Mouse (Mus musculus): ENCODE measurements around the gene St6galnac3.
"Not testable (repeated sequence)": the region's sequence is repeated elsewhere in the genome, so short reads cannot be mapped to it uniquely, and the experiment has no call there.

The St6galnac3 gene

DNA sequence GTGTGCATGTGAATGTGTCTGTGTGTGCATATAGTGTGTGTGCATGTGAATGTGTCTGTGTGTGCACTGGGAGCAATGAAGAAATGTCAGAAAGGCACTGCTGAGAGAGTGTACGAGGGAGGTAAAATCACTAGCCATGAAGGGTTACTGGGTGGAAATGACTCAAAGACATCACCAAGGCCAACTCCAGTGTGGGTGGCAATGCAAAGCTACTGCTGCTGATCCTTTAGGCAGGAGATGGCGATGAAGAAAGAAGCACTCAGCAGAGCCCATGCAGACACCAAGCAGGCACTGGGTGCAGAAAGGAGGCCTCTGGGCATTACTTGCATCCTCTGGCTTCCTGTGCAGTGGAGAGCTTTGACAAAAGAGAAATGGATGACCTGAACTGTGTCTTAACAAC lies 310.8 kb downstream of the St6galnac3 start:
- DNase-seq (ENCODE audit: low spot score in 2 of 2) = no peak

DNA sequence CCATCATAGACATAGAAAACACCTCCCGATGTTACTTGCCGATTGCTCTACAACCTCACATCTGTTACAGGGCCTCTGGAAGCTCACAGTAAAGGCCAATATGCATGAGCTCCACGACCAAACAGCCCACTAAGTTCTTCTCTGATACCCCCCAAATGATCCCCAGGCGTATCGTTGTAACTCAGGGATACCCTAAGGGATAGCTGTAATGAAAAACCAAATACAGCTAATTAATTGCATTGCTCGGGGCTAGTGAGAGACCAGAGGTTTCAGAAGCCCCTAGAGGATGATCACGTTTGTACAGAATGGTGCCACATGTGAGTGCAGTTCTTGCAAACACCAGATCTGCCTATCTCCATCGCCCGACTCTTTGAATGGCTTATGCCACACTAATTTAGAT lies 315.7 kb downstream of the St6galnac3 start:
- no peak for DNase-seq (ENCODE audit: low spot score in 2 of 2)

DNA sequence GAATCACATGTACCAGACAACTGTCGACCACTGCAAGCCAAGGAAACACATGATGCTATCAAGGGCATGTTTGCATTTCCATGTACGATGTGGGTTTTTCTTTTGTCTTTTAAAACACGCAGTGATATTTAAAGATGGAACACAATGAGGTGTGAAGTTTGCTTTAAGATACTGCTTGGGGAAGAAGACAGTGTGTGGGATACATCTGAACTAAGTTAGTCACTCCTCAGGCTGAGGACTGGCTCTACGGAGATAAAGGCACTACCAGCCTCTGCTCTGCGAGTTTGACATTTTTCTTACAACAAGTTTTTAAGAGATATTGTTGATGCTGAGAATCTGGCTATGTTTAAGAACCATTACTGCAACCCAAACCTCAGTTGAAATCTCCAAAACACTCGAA lies 316.6 kb downstream of the St6galnac3 start:
- DNase-seq (ENCODE audit: low spot score in 2 of 2) = no peak

DNA sequence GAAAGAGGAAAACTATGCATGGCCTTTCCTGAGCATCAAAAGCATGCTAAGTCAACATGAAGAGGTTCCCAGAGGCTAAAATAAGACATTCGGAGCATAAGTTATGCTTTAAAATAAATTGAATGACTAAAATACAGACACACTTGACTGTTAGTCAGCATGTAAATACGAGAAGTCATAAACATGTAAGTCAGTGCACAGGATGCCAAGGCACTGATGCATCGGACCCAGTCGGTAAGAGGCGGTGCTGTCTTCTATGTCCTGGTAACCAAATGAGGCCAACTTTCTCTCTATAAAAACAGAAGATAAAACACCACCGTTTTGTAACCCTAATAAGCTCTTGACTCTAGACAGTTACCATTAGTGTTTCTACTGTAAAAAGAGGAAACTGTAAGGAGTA lies 317.3 kb downstream of the St6galnac3 start:
- no peak for DNase-seq (ENCODE audit: low spot score in 2 of 2)

DNA sequence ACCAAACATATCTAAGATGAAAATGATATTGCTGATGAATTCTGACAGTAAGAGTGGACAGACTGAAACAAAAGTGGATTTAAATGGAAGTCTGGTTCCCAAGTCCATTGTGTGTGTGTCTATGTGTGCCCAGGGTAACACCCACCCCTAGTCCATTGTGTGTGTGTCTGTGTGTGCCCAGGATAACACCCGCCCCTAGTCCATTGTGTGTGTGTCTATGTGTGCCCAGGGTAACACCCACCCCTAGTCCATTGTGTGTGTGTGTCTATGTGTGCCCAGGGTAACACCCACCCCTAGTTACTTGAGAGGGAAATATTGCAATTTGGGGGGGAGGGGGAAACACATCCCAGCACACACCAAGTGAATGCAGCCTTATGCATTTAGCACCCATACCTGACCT lies 318.1 kb downstream of the St6galnac3 start:
- no peak for DNase-seq (ENCODE audit: low spot score in 2 of 2)

DNA sequence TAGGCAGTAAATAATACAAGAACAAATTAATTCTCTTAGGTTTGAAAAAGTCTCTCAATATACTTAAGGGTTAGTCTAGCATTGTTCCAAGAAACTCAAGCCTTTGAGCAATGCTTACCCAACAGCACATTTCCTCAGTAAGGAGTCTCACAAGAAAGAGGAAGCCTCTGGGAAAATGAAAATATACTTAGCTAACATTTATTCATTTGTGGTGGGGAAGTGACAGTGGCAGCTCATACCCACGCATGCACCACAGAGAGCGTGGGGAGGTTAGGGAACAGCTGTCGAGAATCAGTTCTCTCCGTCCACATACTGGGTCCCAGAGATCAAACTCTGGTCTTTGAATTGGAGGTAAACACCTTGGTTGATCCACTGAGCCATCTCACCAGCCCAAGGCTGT lies 318.8 kb downstream of the St6galnac3 start:
- no peak for DNase-seq (ENCODE audit: low spot score in 2 of 2)

DNA sequence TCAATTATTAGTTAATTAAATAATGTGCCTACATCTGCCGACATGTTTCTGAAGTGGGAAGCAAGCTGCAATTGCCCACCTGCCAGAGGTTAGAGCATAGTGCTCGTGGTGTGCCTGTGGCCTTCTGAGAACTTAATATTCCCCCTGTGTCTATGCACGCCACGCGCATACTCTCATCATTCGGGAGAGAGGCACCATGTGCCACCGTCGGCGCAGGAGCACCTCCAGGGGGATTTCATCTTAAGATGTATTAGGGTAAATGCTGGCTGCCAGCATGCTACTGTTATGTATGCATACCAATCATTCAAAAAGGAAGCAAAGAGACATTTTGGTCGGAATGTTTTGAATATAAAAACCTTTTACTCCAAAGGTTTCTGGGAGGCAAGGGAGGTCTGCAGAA lies 319.3 kb downstream of the St6galnac3 start:
- DNase-seq (ENCODE audit: low spot score in 2 of 2) = no peak

DNA sequence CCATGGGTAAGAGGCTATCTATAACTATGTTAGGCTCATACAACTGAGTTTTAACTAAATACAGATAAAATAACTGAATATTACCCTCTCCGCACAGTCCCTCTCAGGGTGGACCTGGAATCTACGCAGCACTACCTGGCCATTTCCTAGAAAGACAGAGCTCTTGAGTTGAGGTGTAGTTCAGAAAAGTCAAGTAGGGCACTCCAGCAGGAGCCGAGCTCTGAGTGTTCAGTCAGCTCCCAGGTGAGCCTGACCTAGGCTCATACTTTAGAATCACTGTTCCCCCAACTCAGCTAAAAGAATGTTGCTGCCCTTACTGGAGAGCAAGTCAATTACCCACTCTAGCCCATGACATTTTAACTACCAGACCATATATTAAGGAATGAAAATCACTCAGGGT lies 324.7 kb downstream of the St6galnac3 start:
- no peak for DNase-seq (ENCODE audit: low spot score in 2 of 2)

DNA sequence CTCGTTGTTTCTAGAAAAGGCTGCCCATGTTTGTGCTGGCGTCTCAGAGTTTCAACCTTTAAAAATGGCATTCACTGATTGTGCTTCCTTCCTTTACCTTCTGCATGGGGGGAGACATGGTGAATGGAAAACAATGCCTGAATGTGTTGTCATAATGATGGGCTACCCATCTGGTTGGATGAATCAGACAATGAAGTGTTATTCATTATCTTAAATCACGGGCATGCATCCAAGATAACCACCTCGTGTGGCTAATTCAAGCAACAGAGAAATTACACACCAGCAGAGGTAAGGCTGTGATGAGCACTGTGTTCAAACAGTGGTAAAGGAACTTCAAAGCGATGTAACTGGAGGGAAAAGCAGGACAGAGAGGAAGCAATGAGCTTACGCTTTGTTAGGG lies 325.4 kb downstream of the St6galnac3 start:
- DNase-seq (ENCODE audit: low spot score in 2 of 2) = no peak

DNA sequence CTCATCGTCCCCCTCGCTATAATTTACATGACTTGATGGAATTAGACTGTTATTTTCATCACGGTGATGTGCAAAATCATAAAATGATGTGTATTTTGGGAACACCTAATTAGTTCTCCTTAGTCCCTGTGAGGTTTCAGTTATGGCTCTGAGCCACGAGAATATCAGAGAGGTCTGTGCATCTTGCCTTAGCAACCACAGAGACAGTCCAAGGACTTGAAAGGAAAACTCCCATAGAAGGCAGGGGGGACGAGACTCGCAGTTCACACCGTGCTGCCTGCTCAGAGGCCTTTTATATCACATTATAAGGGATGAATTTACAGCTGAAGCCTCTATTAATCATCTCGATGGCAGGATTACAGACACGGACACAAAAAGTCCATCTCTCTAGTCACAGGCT lies 327.2 kb downstream of the St6galnac3 start:
- DNase-seq (ENCODE audit: low spot score in 2 of 2) = no peak

DNA sequence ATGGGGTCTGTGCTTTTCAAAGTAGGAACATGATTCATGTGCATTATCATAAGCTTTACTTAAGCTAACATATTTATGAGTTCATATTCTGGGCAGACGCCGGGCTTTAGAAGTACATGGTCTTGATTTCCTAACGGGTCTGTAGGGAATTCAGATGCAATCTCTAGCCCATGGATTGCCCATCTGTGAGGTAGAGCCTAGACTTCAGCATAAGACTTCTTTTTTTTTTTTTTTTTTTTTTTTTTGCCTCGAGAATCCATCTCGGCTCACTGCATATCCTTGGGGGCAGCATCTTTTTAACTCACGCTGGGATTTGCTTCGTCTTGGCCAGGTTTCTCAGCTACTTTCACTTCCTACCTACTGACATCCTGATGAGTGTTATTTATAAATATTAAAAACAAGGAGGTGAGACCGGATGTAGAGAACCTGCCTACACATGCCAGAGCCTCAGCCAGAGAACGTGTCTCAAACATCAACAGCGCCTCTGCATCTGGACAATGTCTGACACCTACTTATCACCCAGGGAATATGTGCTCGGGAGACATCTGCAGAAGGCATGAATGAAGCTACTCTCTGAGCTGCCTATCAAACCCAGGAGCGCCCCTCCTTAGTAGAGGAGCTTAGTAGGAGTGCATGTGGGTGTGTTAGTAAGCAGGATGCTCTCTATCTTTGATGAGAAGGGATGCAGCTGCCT lies 328.5 kb downstream of the St6galnac3 start:
- DNase-seq (ENCODE audit: low spot score in 2 of 2) = no peak

DNA sequence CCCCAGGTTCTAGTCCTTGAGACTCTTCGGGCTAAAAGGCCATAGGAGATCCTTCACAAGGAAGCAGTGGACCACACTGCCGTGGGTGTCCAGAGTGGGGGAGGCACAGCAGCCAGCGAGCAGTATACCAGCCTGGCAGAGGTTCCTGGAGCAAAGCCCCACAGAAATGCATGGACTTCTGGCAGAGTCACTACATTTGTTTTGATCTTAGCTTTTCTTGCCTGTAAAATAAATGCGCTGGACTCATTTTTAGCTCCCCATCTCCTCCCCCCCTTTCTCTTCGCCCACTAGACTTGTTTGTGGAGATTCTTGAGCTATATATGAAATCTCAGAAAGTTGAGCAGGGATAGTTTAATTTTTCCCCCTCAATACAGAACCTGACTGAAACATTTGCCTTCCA lies 329.6 kb downstream of the St6galnac3 start:
- DNase-seq (ENCODE audit: low spot score in 2 of 2) = no peak

DNA sequence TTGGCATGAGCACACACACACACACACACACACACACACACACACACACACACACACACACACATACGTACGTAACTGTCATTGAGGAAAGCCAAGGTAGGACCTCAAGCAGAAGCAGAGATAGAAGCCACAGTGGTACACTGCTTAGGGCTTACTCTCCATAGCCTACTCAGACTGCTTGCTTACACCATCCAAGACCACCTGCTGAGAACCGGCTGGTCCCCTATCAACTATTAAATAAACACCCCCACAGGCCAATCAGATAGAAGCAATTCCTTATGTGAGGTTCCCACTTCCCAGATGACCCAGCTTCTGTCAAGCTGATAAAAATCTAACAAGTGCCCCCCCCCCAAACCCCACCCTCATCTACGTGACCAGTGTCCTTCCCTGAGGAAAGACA lies 330.2 kb downstream of the St6galnac3 start:
- DNase-seq (ENCODE audit: low spot score in 2 of 2) = no peak

DNA sequence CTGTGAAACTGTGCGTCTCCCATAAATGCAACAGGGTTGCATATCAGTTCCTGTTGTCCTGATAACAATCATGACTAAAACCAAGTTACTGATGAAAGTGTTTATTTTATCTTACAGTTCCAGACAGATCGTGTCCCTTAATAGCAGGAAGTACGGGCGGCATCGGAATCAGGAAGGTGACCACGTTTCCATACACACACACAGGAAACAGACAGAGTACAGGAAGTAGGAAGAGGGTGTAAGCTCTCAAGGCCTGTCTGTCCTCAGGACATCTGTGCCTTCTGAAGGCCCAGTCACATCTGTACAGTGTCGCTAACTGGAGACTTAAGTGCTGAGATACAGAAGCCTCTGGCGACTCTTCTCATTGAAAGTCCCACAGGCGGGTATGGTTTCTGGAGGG lies 330.8 kb downstream of the St6galnac3 start:
- DNase-seq (ENCODE audit: low spot score in 2 of 2) = no peak

DNA sequence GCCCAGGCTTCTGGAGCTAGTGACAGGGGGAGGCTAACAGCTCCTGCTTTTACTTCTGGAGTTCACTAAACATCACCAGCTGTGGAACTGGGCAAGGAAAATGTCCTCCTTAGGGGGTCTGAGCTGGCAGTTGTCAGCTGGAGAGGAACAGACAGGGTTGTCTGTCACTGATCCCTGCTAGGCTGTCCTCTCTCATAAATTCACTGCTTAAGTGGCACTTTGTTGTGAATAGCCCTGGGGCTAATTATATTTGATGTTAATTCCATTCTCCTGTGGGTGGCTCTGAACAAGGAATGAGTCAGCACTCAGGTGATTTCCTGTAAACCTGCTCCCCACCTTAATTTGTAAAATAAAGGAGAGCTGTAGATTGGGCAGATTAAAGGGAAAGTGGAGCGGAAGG lies 333.5 kb downstream of the St6galnac3 start:
- not testable (repeated sequence) for DNase-seq (ENCODE audit: low spot score in 2 of 2)

DNA sequence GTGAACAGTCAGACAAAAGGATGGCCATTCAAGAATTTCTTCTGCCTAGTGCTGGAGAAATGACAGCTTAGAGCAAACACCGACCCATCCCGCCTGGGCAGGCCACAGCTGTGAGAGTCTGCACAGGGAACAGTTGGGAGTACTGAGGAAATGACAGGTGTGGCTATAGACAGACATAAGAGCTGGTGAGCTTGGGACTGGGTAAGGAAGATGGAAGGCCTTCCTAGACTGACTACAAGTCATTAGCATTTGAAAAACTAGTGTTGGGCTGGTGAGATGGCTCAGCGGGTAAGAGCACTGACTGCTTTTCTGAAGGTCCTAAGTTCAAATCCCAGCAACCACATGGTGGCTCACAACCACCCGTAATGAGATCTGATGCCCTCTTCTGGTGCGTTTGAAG lies 340.3 kb downstream of the St6galnac3 start:
- DNase-seq (ENCODE audit: low spot score in 2 of 2) = not testable (repeated sequence)

DNA sequence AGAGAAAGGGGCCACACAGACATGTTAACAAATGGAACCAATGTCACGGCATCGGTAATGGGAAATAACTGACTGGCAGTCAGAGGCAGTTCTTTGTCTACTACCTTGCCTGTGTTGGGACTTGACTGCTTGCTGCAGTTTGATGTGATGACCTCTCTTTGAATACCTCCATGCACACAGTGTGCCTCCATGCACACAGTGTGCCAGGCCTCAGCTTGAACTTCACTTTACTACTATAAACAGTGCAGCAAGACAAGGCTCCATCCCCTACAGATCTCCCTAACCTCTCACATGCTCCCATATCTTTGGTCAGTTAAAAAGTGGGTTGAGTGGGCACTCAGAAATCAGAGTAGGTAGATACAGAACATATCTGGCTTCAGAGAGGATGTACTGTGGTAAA lies 341.3 kb downstream of the St6galnac3 start:
- no peak for DNase-seq (ENCODE audit: low spot score in 2 of 2)

DNA sequence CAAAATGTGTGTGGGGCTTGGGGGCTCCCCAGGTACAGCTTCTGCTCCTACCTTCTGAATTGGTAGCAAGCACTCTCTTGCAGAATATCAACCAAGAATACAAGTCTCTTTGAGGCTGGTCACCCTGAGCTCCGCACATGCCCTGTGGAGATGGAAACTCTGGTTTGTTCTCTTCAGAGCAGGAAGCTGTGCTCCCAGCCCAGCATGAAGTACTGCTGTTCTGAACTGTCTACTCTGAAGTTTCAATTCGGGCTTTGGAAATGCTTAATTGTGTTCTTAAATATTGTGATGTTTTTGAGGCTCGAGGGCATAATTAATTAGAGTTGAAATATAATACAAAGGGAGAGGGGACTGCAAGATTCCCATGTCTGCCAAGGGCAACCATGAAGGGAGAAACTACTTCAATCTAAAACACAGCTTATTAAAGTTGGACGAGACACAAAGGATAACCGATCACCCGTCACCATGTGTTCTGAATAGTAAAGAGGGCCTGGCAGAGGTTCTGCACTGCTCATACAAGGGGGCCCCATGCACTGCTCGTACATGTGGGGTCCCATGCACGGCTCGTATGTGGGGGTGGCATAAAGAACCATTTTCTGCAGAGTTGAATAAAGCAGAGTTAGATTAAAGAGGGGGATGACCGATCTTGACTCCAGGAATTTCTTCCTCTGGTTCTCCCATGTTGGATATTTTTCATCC lies 359.8 kb downstream of the St6galnac3 start:
- DNase-seq (ENCODE audit: low spot score in 2 of 2) = no peak

DNA sequence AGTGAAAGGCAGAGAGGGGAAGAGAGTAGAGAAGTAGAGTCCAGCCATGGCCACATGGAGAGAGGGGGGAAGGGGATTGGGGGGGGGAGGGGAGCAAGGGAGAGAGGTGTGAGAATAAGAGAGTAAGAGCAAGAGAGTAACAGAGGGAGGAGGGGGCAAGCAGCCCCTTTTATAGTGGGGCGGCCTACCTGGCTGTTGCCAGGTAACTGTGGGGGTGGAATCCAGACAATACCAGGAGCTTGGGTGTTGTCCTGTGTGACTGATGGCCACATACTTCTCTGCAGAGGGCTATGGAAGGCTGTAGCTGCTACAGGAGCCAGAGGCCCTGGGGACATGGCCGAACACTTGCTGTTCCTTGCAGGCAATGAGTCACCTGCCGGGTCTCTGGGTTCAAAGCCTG lies 360.6 kb downstream of the St6galnac3 start:
- DNase-seq (ENCODE audit: low spot score in 2 of 2) = no peak

DNA sequence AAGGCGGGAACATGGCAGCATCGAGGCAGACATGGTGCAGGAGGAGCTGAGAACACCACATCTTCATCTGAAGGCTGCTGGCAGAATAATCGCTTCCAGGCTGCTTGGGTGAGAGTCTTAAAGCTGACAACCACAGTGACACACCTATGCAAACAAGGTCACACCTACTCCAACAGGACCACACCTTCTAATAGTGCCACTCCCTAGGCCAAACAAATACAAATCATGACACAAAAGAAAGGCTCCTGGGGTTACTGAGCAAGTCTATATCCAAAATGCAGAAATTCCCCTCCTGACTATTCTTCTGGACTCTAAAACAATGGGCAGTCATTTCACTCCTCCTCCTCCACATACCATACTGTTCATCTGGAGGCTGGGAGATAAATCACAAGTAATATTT lies 365.0 kb downstream of the St6galnac3 start:
- no peak for DNase-seq (ENCODE audit: low spot score in 2 of 2)

DNA sequence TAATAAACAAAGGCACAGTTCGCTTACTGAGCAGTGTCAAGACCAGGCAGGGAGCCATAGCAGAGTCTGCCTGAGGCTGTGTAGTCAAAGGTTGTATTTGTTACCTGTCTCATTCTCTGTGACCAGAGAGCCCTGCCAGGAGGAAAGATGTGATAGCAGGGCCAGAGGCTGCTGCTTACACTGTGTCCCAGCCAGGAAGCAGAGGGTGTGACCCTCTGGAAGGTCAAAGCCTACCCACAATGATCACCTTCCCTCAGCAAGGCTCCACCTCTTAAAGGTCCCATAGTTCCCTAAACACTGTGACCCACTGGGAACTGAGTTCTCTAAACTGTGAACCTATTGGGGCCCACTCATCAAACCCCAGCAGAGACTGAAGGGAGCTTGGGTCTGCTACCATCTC lies 368.9 kb downstream of the St6galnac3 start:
- DNase-seq (ENCODE audit: low spot score in 2 of 2) = no peak

DNA sequence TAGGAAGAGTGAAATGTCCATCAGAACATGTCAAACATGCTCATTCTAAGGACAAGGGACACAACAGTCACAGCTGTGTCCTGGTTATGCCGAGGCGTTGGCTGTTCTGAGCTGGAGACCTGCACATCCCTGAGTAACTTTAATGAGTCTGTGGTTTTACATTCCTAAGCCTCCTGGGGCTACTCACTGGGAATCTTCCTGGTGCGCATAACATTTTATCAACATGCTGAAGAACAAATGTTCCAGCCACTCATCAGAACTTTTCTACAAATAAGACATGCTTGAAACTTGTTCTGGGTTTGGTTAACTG lies 370.0 kb downstream of the St6galnac3 start:
- no peak for DNase-seq (ENCODE audit: low spot score in 2 of 2)

DNA sequence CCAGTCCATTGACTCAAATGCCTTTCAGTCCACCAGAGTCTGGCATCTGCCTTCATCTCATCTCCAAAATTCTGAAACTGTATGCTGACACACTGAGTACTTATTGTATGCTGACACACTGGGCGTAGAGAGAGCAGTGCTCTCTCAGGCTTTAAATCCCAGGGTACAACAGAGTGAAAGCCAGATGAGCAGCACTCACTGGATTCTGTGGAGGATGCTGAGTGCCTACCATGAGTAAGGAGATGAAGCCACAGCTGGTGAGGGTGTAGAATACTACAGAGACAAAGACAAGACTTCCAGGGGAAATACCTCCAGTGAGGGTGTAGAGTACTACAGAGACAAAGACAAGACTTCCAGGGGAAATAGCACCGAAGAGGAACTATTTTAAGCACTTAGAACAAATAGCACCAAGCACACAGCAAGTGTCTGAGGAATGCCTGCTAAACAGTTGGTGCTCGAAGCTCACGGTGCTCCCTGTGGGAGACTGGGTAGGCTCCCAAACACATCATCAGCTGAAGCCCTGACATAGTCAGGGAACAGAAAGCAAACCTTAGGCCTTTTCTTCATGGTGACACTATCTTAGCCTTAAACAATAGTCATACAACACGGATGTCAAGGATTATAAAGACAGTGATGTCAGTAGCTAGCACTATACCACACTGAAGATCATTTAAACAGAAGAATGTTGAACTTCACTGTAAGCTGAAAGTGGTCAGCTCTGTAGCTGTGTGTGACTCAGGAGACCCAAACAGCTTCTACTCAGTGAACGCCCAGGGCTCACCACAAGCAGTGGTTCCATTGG lies 370.6 kb downstream of the St6galnac3 start:
- DNase-seq (ENCODE audit: low spot score in 2 of 2) = no peak
